Mouse (Mus musculus): ENCODE data around the gene Cfi.
A peak's percentile ranks its signal among the peaks of the same experiment; 100 is the strongest.

Gene Cfi

GRCm38 (mm10) chr3:129878405-129879021 is 42.8 kb downstream of the Cfi start, which contains the start of gene Pla2g12a:
Pla2g12a (plus strand) TSS chr3:129878606.
- DNase-seq = peak; percentile 94

DNA sequence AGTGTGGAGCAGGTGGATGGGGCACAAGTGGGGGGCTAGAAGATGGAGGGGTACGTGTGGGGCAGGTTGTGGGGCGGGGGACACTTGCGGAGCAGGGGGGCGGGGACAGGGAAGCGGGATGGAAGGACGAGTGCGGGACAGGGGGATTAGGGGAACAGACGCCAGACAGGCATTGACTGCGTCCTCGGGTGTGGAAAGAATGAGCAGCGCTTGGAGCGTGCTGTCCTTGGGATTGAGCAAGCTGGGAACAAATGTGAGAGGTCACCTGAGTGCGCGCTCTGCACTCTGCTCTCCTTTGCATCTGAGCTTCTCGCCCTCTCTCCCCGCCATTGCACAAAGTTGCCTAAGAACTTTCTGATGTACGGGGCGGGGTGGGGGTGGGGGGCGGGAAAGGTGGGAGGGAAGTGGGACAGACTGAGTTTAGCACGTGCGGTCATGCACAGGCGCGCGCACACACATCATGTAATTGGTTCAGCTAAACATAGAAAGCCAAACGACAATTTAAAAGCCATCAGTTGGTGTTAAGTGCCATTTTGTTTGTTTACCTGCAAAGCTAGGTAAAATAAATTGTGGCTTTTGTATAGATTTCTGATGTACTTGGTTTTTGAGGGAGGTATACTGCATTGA is 43.6 kb downstream of the Cfi start:
- no peak for DNase-seq

GRCm38 (mm10) chr3:129879913-129880312 is 44.2 kb downstream of the Cfi start:
- no peak for DNase-seq

GRCm38 (mm10) chr3:129880925-129881593 is 45.4 kb downstream of the Cfi start:
- no peak for DNase-seq

- DNase-seq = no peak
Observed at GRCm38 (mm10) chr3:129885577-129885976, 49.9 kb downstream of the Cfi start.

GRCm38 (mm10) chr3:129886430-129886829 is 50.7 kb downstream of the Cfi start:
- no peak for DNase-seq

GRCm38 (mm10) chr3:129887779-129888517 is 52.3 kb downstream of the Cfi start:
- DNase-seq = no peak

DNA sequence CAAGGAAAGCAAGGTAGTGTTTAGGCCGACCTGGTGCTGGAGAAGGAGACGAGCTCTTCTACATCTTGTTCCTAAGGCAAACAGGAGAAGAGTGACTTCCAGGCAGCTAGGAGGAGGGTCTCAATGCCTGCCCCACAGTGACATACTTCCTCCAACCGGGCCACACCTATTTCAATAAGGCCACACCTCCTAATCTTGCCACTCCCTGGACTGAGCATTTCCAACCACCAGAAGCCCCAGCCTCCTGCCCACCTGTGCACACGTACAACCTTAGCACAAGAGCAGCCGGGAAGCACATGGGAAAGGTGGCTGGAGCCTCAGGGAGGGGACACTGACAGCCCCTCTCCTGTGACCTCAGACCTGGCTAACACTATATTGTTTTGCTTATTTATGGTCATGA is 56.3 kb downstream of the Cfi start:
- no peak for DNase-seq

DNA sequence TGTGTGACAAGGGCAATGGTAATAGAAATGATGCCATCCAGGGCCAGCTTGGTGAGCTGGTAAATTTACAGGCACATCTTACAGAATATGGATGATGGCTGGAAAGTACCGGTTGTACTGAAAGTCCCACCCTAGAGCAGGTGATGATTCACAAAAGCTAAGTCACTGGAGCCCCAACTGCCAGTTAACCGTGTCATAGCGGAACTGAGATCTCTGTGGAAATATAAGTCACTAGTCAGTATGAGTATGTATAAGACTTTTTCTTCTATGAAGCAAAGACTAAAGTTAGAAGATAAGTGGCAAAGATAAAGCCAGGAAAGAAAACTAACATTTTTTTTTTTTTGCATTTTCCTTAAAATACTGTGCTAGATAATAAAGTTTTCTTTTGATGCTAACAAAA is 57.5 kb downstream of the Cfi start:
- no peak for DNase-seq

GRCm38 (mm10) chr3:129896591-129896990 is 60.9 kb downstream of the Cfi start:
- DNase-seq = no peak

- no peak for DNase-seq
Observed at GRCm38 (mm10) chr3:129898886-129899285, 63.2 kb downstream of the Cfi start.

DNA sequence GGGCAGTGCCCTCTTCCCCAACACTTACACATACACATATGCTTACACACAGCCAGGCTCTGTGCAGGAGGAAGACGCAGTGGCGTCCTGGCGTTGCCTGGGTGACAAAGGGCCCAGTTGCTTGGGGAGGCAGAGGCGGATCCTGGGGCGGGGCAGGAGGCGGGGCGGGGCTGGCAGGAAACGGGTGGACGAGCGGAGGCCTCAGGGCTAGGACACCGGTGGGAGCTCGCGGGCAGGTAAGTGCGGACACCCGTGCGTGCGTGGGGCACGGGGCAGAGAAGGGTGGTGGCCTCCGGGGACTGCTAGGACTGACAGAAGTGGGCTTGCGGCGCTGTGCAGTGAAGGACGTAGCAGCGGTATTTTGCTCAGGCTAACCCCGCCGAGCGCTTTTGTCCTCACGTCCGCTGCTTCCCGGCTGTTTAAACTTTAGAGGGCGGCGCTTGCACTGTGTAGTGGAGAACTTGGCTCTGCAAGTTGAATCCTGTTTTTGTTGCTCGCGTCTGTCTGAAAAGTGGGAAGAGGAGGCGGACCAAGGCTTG is 65.7 kb downstream of the Cfi start, which contains the start of gene Casp6:
Gene Casp6 (plus strand): TSS at position 155 of the 539 bp plus-strand sequence.
- peak; percentile 60 for DNase-seq

- no peak for DNase-seq
Observed at GRCm38 (mm10) chr3:129903369-129903768, 67.7 kb downstream of the Cfi start.

- DNase-seq = no peak
Observed at GRCm38 (mm10) chr3:129903866-129904265, 68.2 kb downstream of the Cfi start.

DNA sequence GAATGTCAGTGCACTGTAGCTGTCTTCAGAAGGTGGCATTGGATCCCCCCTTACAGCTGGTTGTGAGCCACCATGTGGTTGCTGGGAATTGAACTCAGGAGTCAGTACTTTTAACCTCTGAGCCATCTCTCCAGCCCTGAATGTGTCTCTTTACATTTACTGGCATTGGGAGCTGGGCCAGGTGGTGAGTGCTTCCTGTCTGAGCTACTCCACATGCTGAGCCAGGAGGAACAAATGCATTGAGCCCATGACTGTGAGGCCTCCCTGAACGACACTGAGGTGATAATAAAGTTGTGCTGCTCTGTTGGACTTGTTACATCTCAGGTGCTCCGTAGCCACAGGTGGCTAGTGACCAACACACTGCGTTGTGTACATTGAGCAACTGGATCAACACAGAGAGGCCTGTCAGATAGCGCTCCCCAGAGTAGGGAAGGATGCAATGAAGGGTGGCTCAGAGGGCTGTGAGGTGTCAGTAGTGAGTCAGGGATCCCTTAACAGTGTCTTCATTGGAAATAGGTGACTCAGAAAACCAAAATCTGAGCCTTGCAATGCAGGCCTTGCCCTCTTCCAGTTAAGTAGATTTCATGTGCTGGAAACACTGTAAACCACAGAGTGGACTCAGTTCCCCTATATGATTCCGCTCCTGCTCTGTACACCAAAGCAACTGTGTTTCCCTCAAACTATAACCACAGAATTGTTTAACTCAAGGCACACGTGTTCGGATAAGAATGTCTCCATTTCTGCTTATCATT is 68.9 kb downstream of the Cfi start:
- no peak for DNase-seq

GRCm38 (mm10) chr3:129912025-129912424 is 76.3 kb downstream of the Cfi start:
- DNase-seq = no peak

- no peak for DNase-seq
Observed at GRCm38 (mm10) chr3:129913241-129913640, 77.6 kb downstream of the Cfi start.

GRCm38 (mm10) chr3:129917424-129917823 is 81.7 kb downstream of the Cfi start:
- no peak for DNase-seq

GRCm38 (mm10) chr3:129918434-129918833 is 82.8 kb downstream of the Cfi start:
- DNase-seq = peak; percentile 85

DNA sequence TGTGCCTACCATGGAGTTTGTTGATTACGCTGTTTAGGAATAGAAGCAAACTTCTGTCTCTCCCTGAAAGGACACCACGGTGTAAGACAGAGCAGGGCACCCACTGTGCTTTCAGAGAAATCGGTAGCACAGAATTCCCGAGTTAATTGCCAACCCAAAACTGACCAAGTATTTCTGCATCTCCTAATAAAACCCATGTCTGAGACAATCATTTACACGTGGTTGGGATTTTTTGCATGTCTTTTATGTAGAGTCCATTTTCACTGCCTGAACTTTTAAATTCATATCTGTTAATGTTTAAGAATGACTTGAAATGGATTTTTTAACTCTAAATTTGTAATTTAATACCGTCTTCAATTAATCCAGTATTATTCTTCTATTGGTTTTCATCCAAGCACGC is 87.9 kb downstream of the Cfi start:
- DNase-seq = no peak

All from right cerebral cortex, adult 18-20 months (tissue).